Mouse (Mus musculus) heart, adult 2 months (tissue): ENCODE data around the gene Clip3. TPM values are rescaled to one million over a fixed set of nuclear protein-coding genes. Genes with fewer than 3 reads are reported as not detected.

ENCODE experiments used
- DNase-seq, 2 experiments: peaks; one replicate each; pipeline ENCODE4 v3.0.0; 2021
- H3K27ac ChIP-seq: fragments of 200-600 bp; 2 replicates; pipeline ENCODE4 v1.8.1; 2022
- H3K27me3 ChIP-seq: fragments of 200-500 bp; 2 replicates; pipeline ENCODE4 v1.6.1; 2012; ENCODE audit warnings: mild to moderate bottlenecking, low read length, inconsistent platforms, mixed read lengths; ENCODE audit not compliant: control insufficient read depth, insufficient read depth
- H3K36me3 ChIP-seq: fragments of 200-500 bp; 2 replicates; pipeline ENCODE4 v1.6.1; 2012; ENCODE audit warnings: low read length, inconsistent platforms; ENCODE audit not compliant: control insufficient read depth, insufficient read depth
- H3K4me1 ChIP-seq: fragments of 200-500 bp; 2 replicates; pipeline ENCODE4 v1.6.1; 2011; ENCODE audit warnings: low read length; ENCODE audit not compliant: control insufficient read depth, insufficient read depth
- H3K4me3 ChIP-seq: fragments of 200-600 bp; 2 replicates; pipeline ENCODE4 v1.8.1; 2022
- H3K79me2 ChIP-seq: fragments of 200-500 bp; replicated peaks from 2 replicates; pipeline ENCODE4 v1.6.1; 2012; ENCODE audit warnings: mild to moderate bottlenecking, inconsistent platforms, low read length, moderate library complexity, mixed read lengths; ENCODE audit not compliant: control insufficient read depth, insufficient read depth
- H3K9ac ChIP-seq: fragments of 200-500 bp; 2 replicates; pipeline ENCODE4 v1.6.1; 2012; ENCODE audit warnings: low read depth, mild to moderate bottlenecking, control low read depth, inconsistent platforms, low read length, mixed read lengths
- CTCF ChIP-seq: fragments of 200-600 bp; IDR thresholded peaks from 2 replicates; pipeline ENCODE4 v1.8.1; 2022; ENCODE audit warnings: antibody characterized with exemption, mild to moderate bottlenecking, moderate library complexity
- EP300 ChIP-seq: fragments of 200-500 bp; IDR thresholded peaks from 2 replicates; pipeline ENCODE4 v1.6.1; 2011; ENCODE audit warnings: low read depth, low read length, control low read depth; ENCODE audit not compliant: insufficient read depth
- POLR2A ChIP-seq: fragments of 200-500 bp; IDR thresholded peaks from 2 replicates; pipeline ENCODE4 v1.6.1; 2011; ENCODE audit warnings: mild to moderate bottlenecking, low read depth, low read length, control low read depth; ENCODE audit not compliant: insufficient read depth
- WGBS: fragments of 180-500 bp; shearing (Covaris S2); methylation state at CpG from one replicate; pipeline ENCODE4 v1.1.7; 2018; 5-methylcytosine and 5-hydroxymethylcytosine counted together
- intact Hi-C: fragments of 180-260 bp; cut with DNase I; formaldehyde crosslinking; loops from one replicate; pipeline ENCODE4 v1.15.1; 2025
- polyA plus RNA-seq: library from polyadenylated mRNA; depleted of rRNA; stranded (reverse); fragments of >200 nt; gene quantifications from 2 replicates; pipeline ENCODE4 v1.2.3, GENCODE M21; 2012; rRNA removed
- total RNA-seq, 2 experiments: library from RNA; stranded (reverse); gene quantifications; 2 replicates each; pipeline ENCODE4 v1.2.3; 2021

Clip3 gene
- total and polyA plus RNA-seq, 3 experiments = 5.6 to 6.6 (median 5.6) TPM

GRCm38 (mm10) chr7:30346635-30347379 is 55.3 kb downstream of the Clip3 start:
- H3K36me3 ChIP-seq = no peaks in the 10 kb centered on the region
- peak; percentile 30 to 68 for DNase-seq
- H3K27me3 ChIP-seq = no peaks in the 10 kb centered on the region
- no peak overlapping the region for H3K9ac ChIP-seq
- no peaks in the 10 kb centered on the region for H3K79me2 ChIP-seq
- intact Hi-C loops = no loop called here
- H3K27ac ChIP-seq = no peak overlapping the region
- TF ChIP-seq POLR2A = no peak
- TF ChIP-seq EP300 = no peak
- no peak for TF ChIP-seq CTCF
- no peak overlapping the region for H3K4me3 ChIP-seq
- no peaks in the 10 kb centered on the region for H3K4me1 ChIP-seq
- 23% methylated on average over 21 of the region's 21 CpGs for WGBS

GRCm38 (mm10) chr7:30347828-30348227 is 56.3 kb downstream of the Clip3 start:
- H3K27me3 ChIP-seq = no peaks in the 10 kb centered on the region
- no peaks in the 10 kb centered on the region for H3K4me1 ChIP-seq
- no peaks in the 10 kb centered on the region for H3K79me2 ChIP-seq
- no peaks in the 10 kb centered on the region for H3K36me3 ChIP-seq
- no peak overlapping the region for H3K27ac ChIP-seq
- intact Hi-C loops = no loop called here
- TF ChIP-seq POLR2A = no peak
- peak; percentile 78 for TF ChIP-seq CTCF
- WGBS = 3% methylated on average over 30 of the region's 30 CpGs
- peak; percentile 42 to 52 for DNase-seq
- no peak overlapping the region for H3K9ac ChIP-seq
- no peak overlapping the region for H3K4me3 ChIP-seq

GRCm38 (mm10) chr7:30353279-30353822 is 61.8 kb downstream of the Clip3 start:
- DNase-seq = peak; percentile 43 to 71
- intact Hi-C loops = no loop called here
- Histone ChIP-seq H3K79me2 (no peaks in the 10 kb centered on the region), H3K4me3 (no peak overlapping the region), H3K36me3 (no peaks in the 10 kb centered on the region), H3K9ac (no peak overlapping the region), H3K27ac (no peak overlapping the region), H3K27me3 (no peaks in the 10 kb centered on the region), H3K4me1 (no peaks in the 10 kb centered on the region; the same call in 1 of the 2 replicates)
- no peak for TF ChIP-seq POLR2A
- peak; percentile 84 for TF ChIP-seq CTCF
- 12% methylated on average over 6 of the region's 6 CpGs for WGBS

- intact Hi-C loops = no loop called here
- DNase-seq = no peak
Measured at GRCm38 (mm10) chr7:30354059-30354458, 62.5 kb downstream of the Clip3 start.

More at GRCm38 (mm10) chr7:30354059-30354458, 62.5 kb downstream of the Clip3 start:
- H3K9ac ChIP-seq = no peak overlapping the region
- H3K27me3 ChIP-seq = no peaks in the 10 kb centered on the region
- no peak overlapping the region for H3K27ac ChIP-seq
- H3K79me2 ChIP-seq = no peaks in the 10 kb centered on the region
- no peak for TF ChIP-seq POLR2A
- no peak for TF ChIP-seq CTCF
- no peak for TF ChIP-seq EP300
- H3K4me3 ChIP-seq = no peak overlapping the region
- H3K4me1 ChIP-seq = no peaks in the 10 kb centered on the region; the same call in 1 of the 2 replicates
- no peaks in the 10 kb centered on the region for H3K36me3 ChIP-seq
- WGBS = 68% methylated on average over 4 of the region's 4 CpGs

Other genes with a start within 250 kb of the Clip3 start
- 1 to 10 TPM; 2.5 to 2.7 TPM for gene Zfp14, start 240.3 kb upstream of the Clip3 start, total RNA-seq
- gene Zfp14, start 240.3 kb upstream of the Clip3 start, polyA plus RNA-seq = 3.5 and 7.3 TPM in 2 replicates
- 1 to 10 TPM; 1.3 to 2.8 TPM for gene Zfp82, start 218.8 kb upstream of the Clip3 start, total RNA-seq
- 0.74 and 0.91 TPM in 2 replicates for gene Zfp82, start 218.8 kb upstream of the Clip3 start, polyA plus RNA-seq
- gene Gm26920, start 201.3 kb upstream of the Clip3 start, total RNA-seq = under 1 TPM in 1 of 2 experiments, not detected in 1; 0.84 TPM
- not detected in 2 replicates for gene Gm26920, start 201.3 kb upstream of the Clip3 start, polyA plus RNA-seq
- gene Zfp566, start 201.2 kb upstream of the Clip3 start, total RNA-seq = 1 to 10 TPM; 1.4 to 2.0 TPM
- gene Zfp566, start 201.2 kb upstream of the Clip3 start, polyA plus RNA-seq = 1.7 and 1.9 TPM in 2 replicates
- gene Zfp260, start 197.0 kb upstream of the Clip3 start, total RNA-seq = 10 to 100 TPM; 27.4 to 30.6 TPM
- 15.9 and 30.9 TPM in 2 replicates for gene Zfp260, start 197.0 kb upstream of the Clip3 start, polyA plus RNA-seq
- 1 to 10 TPM; 2.1 to 2.4 TPM for gene Zfp382, start 169.8 kb upstream of the Clip3 start, total RNA-seq
- gene Zfp382, start 169.8 kb upstream of the Clip3 start, polyA plus RNA-seq = 0.68 and 0.88 TPM in 2 replicates
- gene Zfp146, start 122.0 kb upstream of the Clip3 start, total RNA-seq = 10 to 100 TPM; 29.8 TPM
- 11.0 and 21.5 TPM in 2 replicates for gene Zfp146, start 122.0 kb upstream of the Clip3 start, polyA plus RNA-seq
- gene Cox7a1, start 107.6 kb upstream of the Clip3 start, total RNA-seq = 1,000 to 10,000 TPM; 2,711 to 3,278 TPM
- gene Cox7a1, start 107.6 kb upstream of the Clip3 start, polyA plus RNA-seq = 2,213 and 2,519 TPM in 2 replicates
- gene Capns1, start 92.9 kb upstream of the Clip3 start, total RNA-seq = 100 to 1,000 TPM; 274 to 315 TPM
- 826 and 1,000 TPM in 2 replicates for gene Capns1, start 92.9 kb upstream of the Clip3 start, polyA plus RNA-seq
- gene Polr2i, start 59.8 kb upstream of the Clip3 start, total RNA-seq = 10 to 100 TPM; 52.6 to 58.6 TPM
- 95.1 and 106 TPM in 2 replicates for gene Polr2i, start 59.8 kb upstream of the Clip3 start, polyA plus RNA-seq
- gene Tbcb, start 59.5 kb upstream of the Clip3 start, total RNA-seq = 10 to 100 TPM; 52.7 to 56.7 TPM
- 36.6 and 49.5 TPM in 2 replicates for gene Tbcb, start 59.5 kb upstream of the Clip3 start, polyA plus RNA-seq
- not detected for gene Ovol3, start 56.0 kb upstream of the Clip3 start, total RNA-seq
- gene Ovol3, start 56.0 kb upstream of the Clip3 start, polyA plus RNA-seq = not detected in 2 replicates
- not detected for gene Thap8, start 11.6 kb upstream of the Clip3 start, total RNA-seq
- 0.10 TPM in 1 of 2 replicates, not detected in the other for gene Thap8, start 11.6 kb upstream of the Clip3 start, polyA plus RNA-seq
- gene Wdr62, start 11.3 kb upstream of the Clip3 start, total RNA-seq = 1 to 10 TPM in 1 of 2 experiments, under 1 TPM in 1; 0.97 to 1.7 TPM
- gene Wdr62, start 11.3 kb upstream of the Clip3 start, polyA plus RNA-seq = 3.7 and 5.3 TPM in 2 replicates
- 10 to 100 TPM; 24.0 to 29.5 TPM for gene Alkbh6, start 17.0 kb downstream of the Clip3 start, total RNA-seq
- gene Alkbh6, start 17.0 kb downstream of the Clip3 start, polyA plus RNA-seq = 59.6 and 61.7 TPM in 2 replicates
- gene Syne4, start 23.1 kb downstream of the Clip3 start, total RNA-seq = under 1 TPM; 0.26 to 0.50 TPM
- 5.3 and 5.6 TPM in 2 replicates for gene Syne4, start 23.1 kb downstream of the Clip3 start, polyA plus RNA-seq
- gene E130208F15Rik, start 30.0 kb downstream of the Clip3 start, total RNA-seq = under 1 TPM; 0.55 to 0.63 TPM
- gene E130208F15Rik, start 30.0 kb downstream of the Clip3 start, polyA plus RNA-seq = 0.31 and 0.41 TPM in 2 replicates
- 10 to 100 TPM; 12.5 TPM for gene Sdhaf1, start 32.2 kb downstream of the Clip3 start, total RNA-seq
- gene Sdhaf1, start 32.2 kb downstream of the Clip3 start, polyA plus RNA-seq = 17.4 and 17.9 TPM in 2 replicates
- gene Lrfn3, start 71.0 kb downstream of the Clip3 start, total RNA-seq = 1 to 10 TPM; 1.1 to 1.3 TPM
- 1.4 and 1.9 TPM in 2 replicates for gene Lrfn3, start 71.0 kb downstream of the Clip3 start, polyA plus RNA-seq
- 10 to 100 TPM; 20.1 to 23.6 TPM for gene Tyrobp, start 122.0 kb downstream of the Clip3 start, total RNA-seq
- 62.7 and 65.5 TPM in 2 replicates for gene Tyrobp, start 122.0 kb downstream of the Clip3 start, polyA plus RNA-seq
- gene Hcst, start 128.1 kb downstream of the Clip3 start, total RNA-seq = under 1 TPM in 1 of 2 experiments, not detected in 1; 0.59 TPM
- gene Hcst, start 128.1 kb downstream of the Clip3 start, polyA plus RNA-seq = 4.8 TPM in 1 of 2 replicates, not detected in the other
- under 1 TPM; 0.47 to 0.66 TPM for gene Nfkbid, start 130.0 kb downstream of the Clip3 start, total RNA-seq
- 0.94 and 1.3 TPM in 2 replicates for gene Nfkbid, start 130.0 kb downstream of the Clip3 start, polyA plus RNA-seq
- 1 to 10 TPM; 3.2 to 3.5 TPM for gene Aplp1, start 153.8 kb downstream of the Clip3 start, total RNA-seq
- gene Aplp1, start 153.8 kb downstream of the Clip3 start, polyA plus RNA-seq = 3.6 and 6.2 TPM in 2 replicates
- gene Kirrel2, start 166.0 kb downstream of the Clip3 start, total RNA-seq = not detected
- gene Kirrel2, start 166.0 kb downstream of the Clip3 start, polyA plus RNA-seq = not detected in 2 replicates
- not detected for gene Nphs1, start 166.6 kb downstream of the Clip3 start, total RNA-seq
- 0.04 TPM in 1 of 2 replicates, not detected in the other for gene Nphs1, start 166.6 kb downstream of the Clip3 start, polyA plus RNA-seq
- gene Prodh2, start 201.9 kb downstream of the Clip3 start, total RNA-seq = not detected
- 0.23 TPM in 1 of 2 replicates, not detected in the other for gene Prodh2, start 201.9 kb downstream of the Clip3 start, polyA plus RNA-seq
- under 1 TPM; 0.34 to 0.37 TPM for gene Arhgap33, start 243.3 kb downstream of the Clip3 start, total RNA-seq
- 2.3 and 3.0 TPM in 2 replicates for gene Arhgap33, start 243.3 kb downstream of the Clip3 start, polyA plus RNA-seq